ENCODE assay signal across 13 mouse cellular contexts in genomic region chr12:75515301-75515906, GRCm38 (mm10).
DNase-seq lines count a peak whose midpoint lies in the region; ATAC-seq and TF ChIP-seq lines count a peak whose summit lies in the region.
"Had no signal": no experiment of that assay in that cellular context is flagged by ENCODE, and none has a peak within 500 bp of the region (broad histone marks: within the 10 kb centered on the region; RNA-seq: fewer than 3 reads in every experiment).

No protein-coding gene starts in this region.

- no peak for DNase-seq in heart, postnatal 0 days (ENCODE audit: low spot score)
- no peak for DNase-seq in heart, adult 2 months
- DNase-seq in MN1 (ENCODE audit: low spot score) = peak; percentile 53
- peak; percentile 7 for DNase-seq in c-Kit-positive CD71-positive TER-119-positive erythroid progenitor cells, embryonic 14.5 days (ENCODE audit: low spot score)
- no peak for DNase-seq in liver, embryonic 14.5 days (ENCODE audit: low read depth in 3 of 3, low spot score in 3 of 3)
- DNase-seq in gastrocnemius, postnatal 4 days (ENCODE audit: low spot score in 2 of 2) = no peak
- no peak for DNase-seq in left cerebral cortex, adult 2 months (ENCODE audit: extremely low spot score in 1 of 2, low spot score in 2 of 2)
- DNase-seq: cerebellum, postnatal 14 days; kidney, postnatal 10 days; thymus, postnatal 36 days had no signal

- ATAC-seq in heart, postnatal 0 days (ENCODE audit: insufficient read depth, low read depth) = no peak
- no peak for ATAC-seq in liver, embryonic 14.5 days (ENCODE audit: insufficient read depth)
- ATAC-seq: intestine, embryonic 15.5 days; Patski had no signal

- peaks cover 5% of the 10 kb centered on the region; the same call in 1 of the 2 replicates for H3K79me2 ChIP-seq in heart, adult 2 months (replicated peaks; ENCODE audit: control insufficient read depth, insufficient read depth, low read length)

- no peak overlapping the region; the same call in 1 of the 2 replicates for H3K9ac ChIP-seq in heart, postnatal 0 days (replicated peaks; ENCODE audit: low read depth, low read length)
- no peak overlapping the region for H3K9ac ChIP-seq in heart, adult 2 months (ENCODE audit: low read depth, low read length)
- H3K9ac ChIP-seq in liver, embryonic 14.5 days (replicated peaks) = no peak overlapping the region
- H3K9ac ChIP-seq: intestine, embryonic 15.5 days had no signal

- intact Hi-C loops in heart, adult 2 months (cut with DNase I) = no loop called here
- intact Hi-C loops in left cerebral cortex, adult 2 months (cut with DNase I) = no loop called here

- H3K27ac ChIP-seq in heart, postnatal 0 days (ENCODE audit: low read depth) = peak overlapping the region; percentile 18; the same call in 1 of the 2 replicates
- H3K27ac ChIP-seq in heart, adult 2 months = no peak overlapping the region
- no peak overlapping the region for H3K27ac ChIP-seq in liver, embryonic 14.5 days
- no peak overlapping the region for H3K27ac ChIP-seq in left cerebral cortex, adult 2 months
- H3K27ac ChIP-seq: intestine, embryonic 15.5 days; macrophage had no signal

- TF ChIP-seq CTCF in heart, postnatal 0 days (IDR thresholded peaks at IDR 0.05; ENCODE audit: low read depth) = no peak
- no peak for TF ChIP-seq CTCF in heart, adult 2 months (IDR thresholded peaks at IDR 0.05)
- no peak for TF ChIP-seq CTCF in liver, embryonic 14.5 days (IDR thresholded peaks at IDR 0.05; ENCODE audit: low read depth)
- no peak for TF ChIP-seq CTCF in left cerebral cortex, adult 2 months (IDR thresholded peaks at IDR 0.05)

- no peak for TF ChIP-seq POLR2A in heart, adult 2 months (IDR thresholded peaks at IDR 0.05; ENCODE audit: insufficient read depth, low read depth, low read length)

- H3K4me2 ChIP-seq in heart, postnatal 0 days (ENCODE audit: low read depth, low read length) = peak overlapping the region; percentile 30; the same call in 1 of the 2 replicates
- peak overlapping the region; percentile 42 for H3K4me2 ChIP-seq in liver, embryonic 14.5 days (ENCODE audit: low read depth)
- H3K4me2 ChIP-seq: intestine, embryonic 15.5 days had no signal

- H3K27me3 ChIP-seq in heart, postnatal 0 days (ENCODE audit: control insufficient read depth, insufficient read depth, low read length) = no peaks in the 10 kb centered on the region
- H3K27me3 ChIP-seq in heart, adult 2 months (ENCODE audit: control insufficient read depth, insufficient read depth, low read length) = no peaks in the 10 kb centered on the region
- H3K27me3 ChIP-seq in liver, embryonic 14.5 days (ENCODE audit: control insufficient read depth, insufficient read depth, low read length) = no peaks in the 10 kb centered on the region
- H3K27me3 ChIP-seq: intestine, embryonic 15.5 days; Patski had no signal

- no peak for TF ChIP-seq EP300 in heart, postnatal 0 days (IDR thresholded peaks at IDR 0.05; ENCODE audit: low read depth)
- TF ChIP-seq EP300 in heart, adult 2 months (IDR thresholded peaks at IDR 0.05; ENCODE audit: insufficient read depth, low read depth, low read length) = no peak
- no peak for TF ChIP-seq EP300 in liver, embryonic 14.5 days (IDR thresholded peaks at IDR 0.05; ENCODE audit: low read depth)

- no peaks in the 10 kb centered on the region for H3K9me3 ChIP-seq in heart, postnatal 0 days (replicated peaks; ENCODE audit: control insufficient read depth, low read length)
- H3K9me3 ChIP-seq in liver, embryonic 14.5 days (ENCODE audit: control insufficient read depth, low read length) = no peaks in the 10 kb centered on the region
- H3K9me3 ChIP-seq: intestine, embryonic 15.5 days had no signal

- H3K4me3 ChIP-seq in heart, postnatal 0 days (ENCODE audit: low read depth, low read length) = no peak overlapping the region
- no peak overlapping the region for H3K4me3 ChIP-seq in heart, adult 2 months
- no peak overlapping the region for H3K4me3 ChIP-seq in liver, embryonic 14.5 days (ENCODE audit: insufficient read depth in 1 of 2, low read depth in 2 of 2, low read length in 2 of 2)
- H3K4me3 ChIP-seq in left cerebral cortex, adult 2 months = no peak overlapping the region
- H3K4me3 ChIP-seq: intestine, embryonic 15.5 days had no signal

- 0 out of 2 replicates have a peak, but pooled peaks cover 21% of the 10 kb centered on the region for H3K36me3 ChIP-seq in heart, postnatal 0 days (replicated peaks; ENCODE audit: control insufficient read depth, insufficient read depth, low read length)
- peaks cover 7% of the 10 kb centered on the region for H3K36me3 ChIP-seq in heart, adult 2 months (ENCODE audit: control insufficient read depth, insufficient read depth, low read length)
- peaks cover 3% of the 10 kb centered on the region for H3K36me3 ChIP-seq in liver, embryonic 14.5 days (replicated peaks; ENCODE audit: control insufficient read depth, insufficient read depth, low read depth)
- H3K36me3 ChIP-seq: intestine, embryonic 15.5 days had no signal

- peaks cover 23% of the 10 kb centered on the region for H3K4me1 ChIP-seq in heart, postnatal 0 days (ENCODE audit: control insufficient read depth, insufficient read depth)
- H3K4me1 ChIP-seq in heart, adult 2 months (ENCODE audit: control insufficient read depth, insufficient read depth, low read length) = peaks cover 4% of the 10 kb centered on the region
- H3K4me1 ChIP-seq in liver, embryonic 14.5 days (replicated peaks; ENCODE audit: control insufficient read depth in 2 of 2, insufficient read depth in 2 of 2, low read length in 1 of 2) = peaks cover 0 to 14% of the 10 kb centered on the region in 2 experiments; a peak in 3 of 4 replicates

- WGBS in heart, postnatal 0 days = 44% methylated on average over 10 of the region's 10 CpGs
- 61% methylated on average over 10 of the region's 10 CpGs for WGBS in heart, adult 2 months
- 69% methylated on average over 10 of the region's 10 CpGs for WGBS in liver, embryonic 14.5 days (ENCODE audit: insufficient replicate concordance)

Comparison
In these comparisons a context has a peak if more than half of its experiments do, and no peak if none do; other contexts are left out.
1. DNase-seq: peak in MN1 (single experiment) and c-Kit-positive CD71-positive TER-119-positive erythroid progenitor cells, embryonic 14.5 days (single experiment); none in heart, postnatal 0 days (single experiment), heart, adult 2 months (0 of 2), liver, embryonic 14.5 days (0 of 3), gastrocnemius, postnatal 4 days (0 of 2) and left cerebral cortex, adult 2 months (0 of 2).